Mouse (Mus musculus) MEL (cell line): Measurements from ENCODE around the gene Ubn1. TPM values are rescaled to one million over a fixed set of nuclear protein-coding genes. Genes with fewer than 3 reads are reported as not detected.
A peak's percentile ranks its signal among the peaks of the same experiment; 100 is the strongest.

ENCODE experiments used
- DNase-seq: peaks from one replicate; pipeline ENCODE4 v3.0.0; 2011; ENCODE audit warnings: low read depth, low spot score
- H3K27ac ChIP-seq: 2 replicates; pipeline ENCODE4 v1.5.1; 2012; ENCODE audit warnings: low read depth, mild to moderate bottlenecking, control low read depth, low read length, moderate library complexity; ENCODE audit not compliant: control insufficient read depth
- H3K27me3 ChIP-seq, 2 experiments: fragments of 150-350 bp in 1 of 2; sonication (generic) in 1 of 2; 2 replicates each; pipeline ENCODE4 v1.6.1; 2012; ENCODE audit warnings: low read length in 2 of 2, mild to moderate bottlenecking in 2 of 2, improper control_type of control experiment in 1 of 2, moderate library complexity in 1 of 2; ENCODE audit not compliant: insufficient read depth in 2 of 2, control insufficient read depth in 1 of 2
- H3K36me3 ChIP-seq, 2 experiments: 2 replicates each; pipeline ENCODE4 v1.6.1; 2012 to 2014; ENCODE audit warnings: low read length in 2 of 2, improper control_type of control experiment in 1 of 2, inconsistent platforms in 1 of 2, mild to moderate bottlenecking in 1 of 2; ENCODE audit not compliant: insufficient read depth in 2 of 2, control insufficient read depth in 1 of 2
- H3K4me1 ChIP-seq, 2 experiments: fragments of 150-350 bp in 1 of 2; sonication (generic) in 1 of 2; 2 replicates each; pipeline ENCODE4 v1.6.1; 2012; ENCODE audit warnings: low read length in 2 of 2, improper control_type of control experiment in 1 of 2, mild to moderate bottlenecking in 1 of 2; ENCODE audit not compliant: insufficient read depth in 2 of 2, control insufficient read depth in 1 of 2
- H3K4me3 ChIP-seq, 2 experiments: fragments of 150-350 bp in 1 of 2; sonication (generic) in 1 of 2; 2 replicates each; pipeline ENCODE4 v1.5.1; 2012; ENCODE audit warnings: low read depth in 2 of 2, low read length in 2 of 2, mild to moderate bottlenecking in 2 of 2, moderate library complexity in 2 of 2, control low read depth in 1 of 2, improper control_type of control experiment in 1 of 2; ENCODE audit not compliant: control insufficient read depth in 1 of 2, insufficient read depth in 1 of 2
- H3K79me2 ChIP-seq: 2 replicates; pipeline ENCODE4 v1.6.1; 2012; ENCODE audit warnings: mild to moderate bottlenecking, low read length, moderate library complexity; ENCODE audit not compliant: control insufficient read depth, poor library complexity, insufficient read depth
- H3K9ac ChIP-seq: 2 replicates; pipeline ENCODE4 v1.6.1; 2012; ENCODE audit warnings: low read depth, mild to moderate bottlenecking, control low read depth, low read length, moderate library complexity; ENCODE audit not compliant: control insufficient read depth, poor library complexity, severe bottlenecking
- H3K9me3 ChIP-seq: fragments of 150-350 bp; sonication (generic); replicated peaks from 2 replicates; pipeline ENCODE4 v1.6.1; 2012; ENCODE audit warnings: mild to moderate bottlenecking, low read length, improper control_type of control experiment, moderate library complexity; ENCODE audit not compliant: insufficient read depth
- BHLHE40 ChIP-seq: IDR thresholded peaks from 2 replicates; pipeline ENCODE4 v1.6.1; 2012; ENCODE audit warnings: low read depth, mild to moderate bottlenecking, inconsistent platforms, low read length, improper control_type of control experiment, borderline replicate concordance
- CHD1 ChIP-seq: IDR thresholded peaks from 2 replicates; pipeline ENCODE4 v1.6.1; 2012; ENCODE audit warnings: low read depth, mild to moderate bottlenecking, inconsistent platforms, low read length, improper control_type of control experiment
- CHD2 ChIP-seq: IDR thresholded peaks from 2 replicates; pipeline ENCODE4 v1.6.1; 2011; ENCODE audit warnings: low read length, improper control_type of control experiment
- E2F4 ChIP-seq: IDR thresholded peaks from 2 replicates; pipeline ENCODE4 v1.6.1; 2011; ENCODE audit warnings: low read depth, low read length, improper control_type of control experiment, borderline replicate concordance
- ETS1 ChIP-seq: IDR thresholded peaks from 2 replicates; pipeline ENCODE4 v1.6.1; 2012; ENCODE audit warnings: low read depth, mild to moderate bottlenecking, inconsistent platforms, low read length, improper control_type of control experiment, moderate library complexity
- MAFK ChIP-seq: IDR thresholded peaks from 2 replicates; pipeline ENCODE4 v1.6.1; 2011; ENCODE audit warnings: low read depth, mild to moderate bottlenecking, low read length, improper control_type of control experiment, borderline replicate concordance
- MXI1 ChIP-seq: IDR thresholded peaks from 2 replicates; pipeline ENCODE4 v1.6.1; 2011; ENCODE audit warnings: mild to moderate bottlenecking, low read depth, low read length, improper control_type of control experiment
- NELFE ChIP-seq: IDR thresholded peaks from 2 replicates; pipeline ENCODE4 v1.6.1; 2011; ENCODE audit warnings: low read depth, low read length, improper control_type of control experiment
- POLR2A ChIP-seq, 2 experiments: IDR thresholded peaks; 2 replicates each; pipeline ENCODE4 v1.6.1; 2011 to 2012; ENCODE audit warnings: low read length in 2 of 2, mild to moderate bottlenecking in 2 of 2, control low read depth in 1 of 2, improper control_type of control experiment in 1 of 2, low read depth in 1 of 2, moderate library complexity in 1 of 2; ENCODE audit not compliant: control insufficient read depth in 1 of 2, insufficient read depth in 1 of 2, poor library complexity in 1 of 2
- POLR2AphosphoS2 ChIP-seq: IDR thresholded peaks from 2 replicates; pipeline ENCODE4 v1.6.1; 2011; ENCODE audit warnings: low read length, improper control_type of control experiment
- SIN3A ChIP-seq: IDR thresholded peaks from 2 replicates; pipeline ENCODE4 v1.6.1; 2012; ENCODE audit warnings: low read length, improper control_type of control experiment, inconsistent platforms
- TCF12 ChIP-seq: IDR thresholded peaks from 2 replicates; pipeline ENCODE4 v1.6.1; 2014; ENCODE audit warnings: low read depth, mild to moderate bottlenecking, inconsistent platforms, low read length, improper control_type of control experiment, moderate library complexity
- USF1 ChIP-seq: IDR thresholded peaks from 2 replicates; pipeline ENCODE4 v1.6.1; 2014; ENCODE audit warnings: low read depth, mild to moderate bottlenecking, inconsistent platforms, low read length, improper control_type of control experiment, moderate library complexity
- ZMIZ1 ChIP-seq: IDR thresholded peaks from 2 replicates; pipeline ENCODE4 v1.6.1; 2012; ENCODE audit warnings: low read depth, mild to moderate bottlenecking, inconsistent platforms, low read length, improper control_type of control experiment, moderate library complexity
- polyA plus RNA-seq, 2 experiments: library from polyadenylated mRNA; stranded (reverse) in 1 of 2; unstranded in 1 of 2; fragments of >175 nt in 1 of 2; fragments of >200 nt in 1 of 2; gene quantifications; 2 replicates each; pipeline versions ENCODE4 v1.2.1 to v1.2.4; 2012; ENCODE audit warnings: low replicate concordance in 2 of 2, low read depth in 1 of 2; ENCODE audit not compliant: insufficient read length in 2 of 2, insufficient read depth in 1 of 2, missing spikeins in 1 of 2
- total RNA-seq: library from RNA; depleted of rRNA; stranded (reverse); fragments of 300-350 nt; gene quantifications from 2 replicates; pipeline ENCODE4 v1.2.3, GENCODE M21; 2012

Gene Ubn1
- total and polyA plus RNA-seq, 3 experiments: 18.1 to 34.5 (median 24.9) TPM

DNA sequence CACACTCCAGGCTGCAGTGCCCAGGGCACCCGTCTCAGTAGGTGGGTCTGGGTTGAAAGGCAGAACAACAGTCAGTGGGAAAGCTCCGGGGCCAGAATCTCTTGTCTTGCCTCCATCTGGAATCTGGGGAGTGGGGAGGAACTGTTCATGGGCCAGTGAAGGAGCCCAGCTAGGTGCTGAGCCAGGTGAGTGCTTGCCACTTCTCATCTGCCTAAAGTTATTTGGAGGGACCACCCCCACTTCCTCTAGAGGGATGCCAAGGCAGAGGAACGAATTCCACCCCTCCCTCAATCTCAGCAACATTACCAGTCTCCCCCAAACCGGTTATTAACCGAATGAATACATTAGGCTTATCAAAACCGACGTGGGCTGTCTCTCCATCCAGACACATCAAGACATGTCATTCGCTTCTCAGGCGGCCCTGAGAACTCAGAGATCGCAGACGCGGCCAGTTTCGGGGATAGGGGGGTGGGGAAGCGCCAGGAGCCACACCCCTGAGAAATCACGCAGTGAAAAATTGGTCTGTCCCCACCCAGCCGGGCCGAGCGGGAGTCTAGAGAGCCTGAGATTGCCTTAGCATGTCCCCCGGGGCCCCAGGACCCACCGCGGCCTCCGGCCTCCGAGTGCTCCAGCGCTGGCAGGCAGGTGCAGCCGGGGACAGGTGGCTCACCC is 81.5 kb downstream of the Ubn1 start:
- Histone ChIP-seq H3K9me3 (no peaks in the 10 kb centered on the region), H3K9ac (no peak overlapping the region), H3K27ac (no peak overlapping the region), H3K79me2 (no peaks in the 10 kb centered on the region), H3K36me3 (no peaks in the 10 kb centered on the region), H3K4me3 (no peak overlapping the region), H3K27me3 (peaks cover 0 to 2% of the 10 kb centered on the region in 2 experiments; a peak in 3 of 4 replicates), H3K4me1 (no peaks in the 10 kb centered on the region)
- TF ChIP-seq E2F4 (no peak), ZMIZ1 (no peak), CHD2 (no peak), MXI1 (no peak), SIN3A (no peak), MAFK (no peak), BHLHE40 (no peak), TCF12 (no peak), CHD1 (no peak), ETS1 (no peak), USF1 (no peak), NELFE (no peak)
- no peak for DNase-seq

- no peak for TF ChIP-seq POLR2AphosphoS2
- TF ChIP-seq POLR2A (IDR thresholded peaks at IDR 0.05; ENCODE audit: control insufficient read depth in 1 of 2, insufficient read depth in 1 of 2, low read depth in 1 of 2, low read length in 2 of 2, poor library complexity in 1 of 2): 0 out of 4 replicates have a peak, but pooled peaks of 1 of the 2 experiments have one; percentile 9
- H3K9me3 ChIP-seq: no peaks in the 10 kb centered on the region
- H3K4me1 ChIP-seq: no peaks in the 10 kb centered on the region
- H3K27me3 ChIP-seq: peaks cover 0 to 2% of the 10 kb centered on the region in 2 experiments; a peak in 3 of 4 replicates
- DNase-seq: no peak
- H3K4me3 ChIP-seq: no peak within 1 kb of the TSS
- H3K36me3 ChIP-seq: no peaks in the 10 kb centered on the region
- no peak within 1 kb of the TSS for H3K9ac ChIP-seq
- H3K79me2 ChIP-seq: no peaks in the 10 kb centered on the region
- H3K27ac ChIP-seq: no peak within 1 kb of the TSS
These were observed 82.5 kb downstream of the Ubn1 start, which contains the start of gene Ppl for GRCm38 (mm10) chr16:5132401-5132801. Gene Ppl, minus strand, starts transcription at chr16:5132421.
